Mouse (Mus musculus) layer of hippocampus, adult 9-11 months (tissue): Measurements from ENCODE around the gene Trim40.

Experiments used
- DNase-seq: peaks from one replicate; pipeline ENCODE4 v3.0.0; 2022

Trim40 gene

DNA sequence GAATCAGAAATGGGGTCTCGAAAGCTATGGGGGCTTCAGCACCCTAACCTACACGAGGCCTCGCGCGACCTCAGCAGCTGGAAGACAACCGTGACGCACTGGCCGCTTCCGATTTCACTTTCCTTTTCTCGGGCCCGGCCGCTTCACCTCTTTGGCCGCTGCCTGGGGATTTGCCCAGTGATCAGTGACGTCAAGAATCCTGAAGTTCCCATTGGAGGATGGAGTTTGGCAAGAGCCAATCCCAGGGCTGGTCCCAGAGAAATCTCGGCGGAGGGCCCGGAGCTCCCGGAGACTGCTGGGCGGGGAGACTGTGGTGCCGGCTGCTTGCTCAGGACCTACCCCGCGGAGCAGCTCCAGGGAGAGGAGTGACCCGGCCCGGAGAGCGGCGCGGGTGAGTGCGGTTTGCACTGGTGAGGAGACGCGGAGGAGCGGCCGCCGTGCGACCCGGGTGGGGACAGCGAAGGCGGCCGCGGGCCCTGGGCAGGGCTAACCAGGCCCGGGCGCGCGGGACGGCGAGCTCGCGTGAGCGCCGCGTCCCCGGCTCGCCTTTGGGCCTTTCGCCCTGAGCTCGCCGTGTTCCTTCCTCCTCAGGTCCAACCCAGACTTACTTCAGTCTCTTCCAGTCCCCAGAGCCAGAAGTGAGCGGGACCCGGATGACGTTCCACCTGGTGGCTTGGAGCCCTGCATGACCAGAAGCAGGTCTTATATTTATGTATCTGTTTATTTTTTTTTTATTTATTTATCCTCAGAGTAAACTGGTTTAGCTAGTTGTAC is 52.9 kb downstream of the Trim40 start, which contains the start of gene Trim26:
TSS of gene Trim26 (plus strand) at position 261 of the 774 bp plus-strand sequence.
- DNase-seq: peak; percentile 96

DNA sequence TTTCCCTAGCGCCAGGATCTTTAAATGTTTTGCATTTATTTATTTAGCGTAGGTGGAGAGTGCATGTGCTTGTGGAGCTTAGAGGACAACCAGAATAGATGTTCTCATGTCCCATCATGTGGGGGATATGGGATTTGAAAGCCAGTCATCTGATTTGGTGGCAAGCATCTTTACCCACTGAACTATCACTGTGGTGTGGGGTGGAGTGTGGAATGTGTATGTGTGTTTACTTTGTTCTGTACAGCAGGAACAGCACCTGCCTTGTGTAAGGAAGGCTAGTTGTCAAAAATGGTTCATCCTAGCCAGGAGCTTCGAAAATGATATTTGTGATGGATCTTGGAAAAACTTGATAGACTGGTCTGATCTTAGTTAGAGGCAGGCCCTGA is 53.5 kb downstream of the Trim40 start:
- no peak for DNase-seq

DNA sequence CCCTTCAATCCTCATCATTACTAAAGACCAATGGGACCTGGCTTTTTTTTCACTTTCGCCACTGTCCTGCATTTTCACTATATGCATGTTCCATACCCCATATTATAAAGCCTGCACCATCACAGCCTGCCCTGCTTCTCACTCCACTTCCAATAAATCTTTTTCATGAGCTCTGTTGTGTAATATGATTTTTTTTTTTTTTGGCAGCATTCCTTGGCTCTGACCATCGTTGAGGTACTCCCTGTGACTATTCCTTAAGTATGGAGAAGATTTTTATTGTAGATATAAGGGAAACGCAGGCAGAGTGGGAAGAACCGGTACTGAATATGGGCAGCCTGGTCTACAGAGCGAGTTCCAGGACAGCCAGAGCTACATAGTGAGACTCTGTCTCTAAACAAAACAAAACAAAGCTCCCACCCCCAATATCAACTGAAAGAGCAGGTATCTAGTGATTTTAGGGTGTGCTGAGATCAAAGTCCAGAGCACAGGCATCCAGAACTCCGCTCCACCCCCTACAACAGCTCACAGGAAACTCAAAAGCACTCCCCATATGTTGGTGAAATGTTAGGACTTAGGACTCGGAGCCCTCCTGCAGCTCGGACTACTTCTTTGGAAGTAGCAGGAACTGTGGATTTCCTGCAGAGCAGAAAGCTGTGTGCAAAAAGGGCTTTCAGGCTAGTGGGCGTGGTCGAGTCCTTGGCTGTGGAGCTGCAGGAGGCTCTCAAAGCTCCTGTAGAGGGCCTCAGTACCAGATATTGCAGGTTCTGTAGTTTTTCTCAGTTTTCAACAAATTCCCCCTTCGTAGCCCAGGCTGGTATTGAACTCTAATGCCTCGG is 54.1 kb downstream of the Trim40 start:
- DNase-seq: peak; percentile 47

DNA sequence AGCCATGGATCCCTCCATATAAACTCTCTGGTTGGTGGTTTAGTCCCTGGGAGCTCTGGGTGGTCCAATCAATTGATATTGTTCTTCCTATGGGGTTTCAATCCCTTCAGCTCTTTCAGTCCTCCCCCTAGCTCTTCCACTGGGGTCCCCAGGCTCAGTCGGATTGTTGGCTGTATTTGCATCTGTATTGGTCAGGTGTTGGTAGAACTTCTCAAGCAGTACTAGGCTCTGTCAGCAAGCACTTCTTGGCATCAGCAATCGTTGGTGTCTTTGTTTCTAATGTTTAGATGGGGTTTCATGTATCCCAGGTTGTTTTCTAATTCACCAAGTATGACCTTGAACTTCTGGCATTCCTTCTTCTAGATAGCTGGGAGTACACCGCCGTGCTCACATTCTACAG is 57.2 kb downstream of the Trim40 start:
- DNase-seq: no peak
